Mouse (Mus musculus) midbrain, embryonic 12.5 days (tissue): ENCODE results near the gene Fstl4. TPM values are rescaled to one million over a fixed set of nuclear protein-coding genes. Genes with fewer than 3 reads are reported as not detected.

ENCODE experiments used
- ATAC-seq: fragments of 200-750 bp; cut with Nextera tagmentation; 2 replicates; pipeline ENCODE4 v1.8.0; 2017; ENCODE audit warnings: low read depth, moderate TSS enrichment, moderate library complexity; ENCODE audit not compliant: low FRiP score
- H3K27ac ChIP-seq: fragments of 300-500 bp; sonication (generic); replicated peaks from 2 replicates; pipeline ENCODE4 v1.5.1; 2016; ENCODE audit warnings: mild to moderate bottlenecking
- H3K27me3 ChIP-seq: fragments of 300-500 bp; sonication (generic); 2 replicates; pipeline ENCODE4 v1.6.1; 2016; ENCODE audit warnings: mild to moderate bottlenecking
- H3K36me3 ChIP-seq: fragments of 300-500 bp; sonication (generic); 2 replicates; pipeline ENCODE4 v1.6.1; 2016
- H3K4me1 ChIP-seq: fragments of 300-500 bp; sonication (generic); 2 replicates; pipeline ENCODE4 v1.6.1; 2016
- H3K4me2 ChIP-seq: fragments of 300-500 bp; sonication (generic); replicated peaks from 2 replicates; pipeline ENCODE4 v1.6.1; 2016; ENCODE audit warnings: mild to moderate bottlenecking, moderate library complexity
- H3K4me3 ChIP-seq: fragments of 300-500 bp; sonication (generic); 2 replicates; pipeline ENCODE4 v1.5.1; 2016; ENCODE audit warnings: mild to moderate bottlenecking
- H3K9ac ChIP-seq: fragments of 300-500 bp; sonication (generic); replicated peaks from 2 replicates; pipeline ENCODE4 v1.6.1; 2016; ENCODE audit warnings: mild to moderate bottlenecking, moderate library complexity
- H3K9me3 ChIP-seq: fragments of 300-500 bp; sonication (generic); 2 replicates; pipeline ENCODE4 v1.6.1; 2016; ENCODE audit warnings: mild to moderate bottlenecking
- WGBS: fragments of 180-500 bp; shearing (Covaris S2); methylation state at CpG from one replicate; pipeline ENCODE4 v1.1.7; 2016; 5-methylcytosine and 5-hydroxymethylcytosine counted together
- polyA plus RNA-seq: library from polyadenylated mRNA; unstranded; fragments of >200 nt; fragmentation: Nextera tagmentation; extraction: Ambion mirVana; gene quantifications from 2 replicates; pipeline ENCODE4 v1.2.1, GENCODE M21; 2016

Gene Fstl4
- polyA plus RNA-seq, 1 experiment from 2014 or later = 2.6 TPM

DNA sequence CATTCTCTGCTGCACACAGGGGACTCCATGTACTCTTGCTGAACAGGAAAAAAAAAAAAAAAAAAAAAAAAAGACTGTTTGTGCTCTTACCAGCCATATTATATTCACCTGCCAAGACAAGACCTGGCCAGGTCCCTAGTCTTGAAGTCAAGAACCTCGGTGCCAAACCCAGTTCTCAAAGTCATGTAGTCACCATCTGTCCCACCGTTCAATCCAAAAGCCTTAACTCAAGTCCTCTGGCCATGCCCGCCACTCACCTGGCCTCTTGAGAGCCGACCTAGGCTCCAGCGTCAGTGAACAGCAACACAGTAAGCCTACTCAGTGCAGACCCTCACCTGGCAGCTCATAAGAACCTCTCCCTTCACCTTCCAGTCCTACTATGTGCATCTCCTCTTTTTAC is 334.9 kb downstream of the Fstl4 start:
- Histone ChIP-seq H3K9ac (no peak overlapping the region), H3K9me3 (no peaks in the 10 kb centered on the region), H3K27me3 (no peaks in the 10 kb centered on the region), H3K4me1 (peaks cover 4% of the 10 kb centered on the region; the same call in 1 of the 2 replicates), H3K27ac (no peak overlapping the region), H3K4me3 (no peak overlapping the region), H3K36me3 (no peaks in the 10 kb centered on the region), H3K4me2 (no peak overlapping the region)
- WGBS = 88% methylated on average over 5 of the region's 5 CpGs
- no peak for ATAC-seq

DNA sequence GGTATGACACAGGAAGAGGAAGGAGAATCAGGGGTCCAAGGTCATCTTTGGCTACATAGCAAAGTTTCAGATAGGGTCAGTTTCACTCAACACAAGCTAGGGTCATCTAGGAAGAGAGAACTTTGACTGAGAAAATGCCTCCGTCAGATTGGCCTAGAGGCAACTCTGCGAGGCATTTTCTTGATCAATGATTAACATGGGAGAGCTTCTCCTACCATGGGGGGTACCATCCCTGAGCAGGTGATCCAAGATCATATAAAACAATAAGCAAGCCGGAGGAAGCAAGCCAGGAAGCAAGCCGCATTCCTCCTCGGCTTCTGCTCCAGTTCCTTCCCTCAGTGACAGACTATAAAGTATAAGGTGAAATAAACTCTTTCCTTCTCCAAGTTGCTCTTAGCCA is 337.3 kb downstream of the Fstl4 start:
- no peak for ATAC-seq
- Histone ChIP-seq H3K27ac (no peak overlapping the region), H3K9me3 (no peaks in the 10 kb centered on the region), H3K4me1 (peaks cover 4% of the 10 kb centered on the region; the same call in 1 of the 2 replicates), H3K36me3 (no peaks in the 10 kb centered on the region), H3K4me3 (no peak overlapping the region), H3K27me3 (no peaks in the 10 kb centered on the region), H3K4me2 (no peak overlapping the region), H3K9ac (no peak overlapping the region)
- 87% methylated on average over 5 of the region's 5 CpGs for WGBS

DNA sequence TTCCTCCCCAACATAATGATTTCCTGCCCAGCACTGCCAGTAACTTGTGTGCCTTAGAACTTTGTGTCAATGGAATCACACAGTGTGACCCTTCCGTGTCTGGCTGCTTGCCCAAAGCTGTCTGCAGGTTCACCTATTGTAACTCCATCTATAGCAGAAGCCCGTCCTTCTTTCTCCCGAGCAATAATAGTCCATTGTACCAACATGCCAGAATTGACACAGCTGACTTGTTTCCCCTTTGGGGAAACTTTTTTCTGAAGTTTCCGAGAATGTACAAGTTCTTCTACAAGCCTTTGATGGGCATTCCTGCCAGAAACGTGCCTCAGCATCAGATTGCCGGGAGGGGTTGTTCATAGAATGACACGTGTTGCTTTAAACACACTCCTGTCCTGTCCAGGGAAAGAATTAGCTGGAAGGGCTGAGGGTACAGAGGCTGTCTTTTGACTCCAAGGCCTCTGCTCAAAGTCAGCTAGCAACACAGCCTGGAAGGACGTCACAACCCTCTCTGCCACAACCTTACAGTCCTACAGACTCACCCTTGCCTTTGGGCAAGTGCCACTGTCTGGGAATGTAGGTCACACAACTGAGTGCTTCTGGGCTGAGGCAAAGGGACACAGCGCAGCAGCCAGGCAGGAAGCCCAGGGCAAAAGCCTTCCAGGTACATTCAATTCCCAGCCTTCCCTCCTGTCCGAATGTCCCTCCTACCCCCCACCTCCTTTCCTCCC is 339.3 kb downstream of the Fstl4 start:
- H3K36me3 ChIP-seq = no peaks in the 10 kb centered on the region
- no peak overlapping the region for H3K9ac ChIP-seq
- H3K4me1 ChIP-seq = peaks cover 2% of the 10 kb centered on the region; the same call in 1 of the 2 replicates
- H3K4me3 ChIP-seq = no peak overlapping the region
- H3K4me2 ChIP-seq = no peak overlapping the region
- ATAC-seq = no peak
- H3K9me3 ChIP-seq = no peaks in the 10 kb centered on the region
- 60% methylated on average over 10 of the region's 10 CpGs for whole genome bisulfite sequencing
- no peaks in the 10 kb centered on the region for H3K27me3 ChIP-seq
- no peak overlapping the region for H3K27ac ChIP-seq

DNA sequence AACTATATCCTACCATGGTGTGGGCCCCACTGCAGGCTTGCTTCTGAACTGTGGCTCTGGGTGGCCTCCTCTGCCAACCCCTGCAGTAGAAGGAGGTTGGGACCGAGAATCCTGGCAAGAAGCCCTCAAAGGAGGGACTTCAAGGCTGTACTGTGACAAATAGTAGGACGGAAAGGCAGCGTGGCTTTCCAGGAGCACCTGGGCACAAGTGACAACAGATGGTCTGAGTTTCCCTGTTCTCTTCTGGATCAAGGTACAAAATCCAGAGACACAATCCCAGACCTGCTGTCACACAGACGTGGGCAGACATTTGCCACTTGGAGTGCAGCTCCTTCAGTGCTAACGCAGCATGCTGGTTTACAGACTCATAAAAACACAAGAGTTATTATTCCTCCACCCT is 343.3 kb downstream of the Fstl4 start:
- no peaks in the 10 kb centered on the region for H3K36me3 ChIP-seq
- no peak overlapping the region for H3K9ac ChIP-seq
- no peak overlapping the region for H3K4me3 ChIP-seq
- WGBS = 82% methylated on average over 5 of the region's 5 CpGs
- no peak for ATAC-seq
- no peak overlapping the region for H3K27ac ChIP-seq
- no peaks in the 10 kb centered on the region; the same call in 1 of the 2 replicates for H3K4me1 ChIP-seq
- no peak overlapping the region for H3K4me2 ChIP-seq
- no peaks in the 10 kb centered on the region for H3K9me3 ChIP-seq
- no peaks in the 10 kb centered on the region for H3K27me3 ChIP-seq

DNA sequence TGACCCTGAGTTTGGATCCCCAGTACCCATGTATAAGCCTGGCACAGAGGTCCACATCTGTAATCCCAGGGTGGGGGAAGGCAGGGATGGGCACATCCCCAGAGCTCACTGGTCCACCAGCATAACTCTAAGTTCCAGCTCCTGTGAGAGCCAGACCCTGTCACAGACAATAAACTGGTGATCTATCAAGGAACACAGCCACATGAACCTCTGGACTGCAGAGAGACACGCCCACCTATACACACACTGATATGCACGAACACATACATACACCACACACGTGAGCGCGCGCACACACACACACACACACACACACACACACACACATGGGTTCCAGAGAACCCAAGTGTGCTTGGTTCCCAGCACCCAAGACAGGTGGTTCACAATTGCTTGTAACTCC is 344.4 kb downstream of the Fstl4 start:
- Histone ChIP-seq H3K9ac (no peak overlapping the region), H3K27ac (no peak overlapping the region), H3K9me3 (no peaks in the 10 kb centered on the region), H3K27me3 (no peaks in the 10 kb centered on the region), H3K36me3 (no peaks in the 10 kb centered on the region), H3K4me1 (no peaks in the 10 kb centered on the region; the same call in 1 of the 2 replicates), H3K4me2 (no peak overlapping the region), H3K4me3 (no peak overlapping the region)
- no peak for ATAC-seq
- 100% methylated on average over 6 of the region's 6 CpGs for WGBS

DNA sequence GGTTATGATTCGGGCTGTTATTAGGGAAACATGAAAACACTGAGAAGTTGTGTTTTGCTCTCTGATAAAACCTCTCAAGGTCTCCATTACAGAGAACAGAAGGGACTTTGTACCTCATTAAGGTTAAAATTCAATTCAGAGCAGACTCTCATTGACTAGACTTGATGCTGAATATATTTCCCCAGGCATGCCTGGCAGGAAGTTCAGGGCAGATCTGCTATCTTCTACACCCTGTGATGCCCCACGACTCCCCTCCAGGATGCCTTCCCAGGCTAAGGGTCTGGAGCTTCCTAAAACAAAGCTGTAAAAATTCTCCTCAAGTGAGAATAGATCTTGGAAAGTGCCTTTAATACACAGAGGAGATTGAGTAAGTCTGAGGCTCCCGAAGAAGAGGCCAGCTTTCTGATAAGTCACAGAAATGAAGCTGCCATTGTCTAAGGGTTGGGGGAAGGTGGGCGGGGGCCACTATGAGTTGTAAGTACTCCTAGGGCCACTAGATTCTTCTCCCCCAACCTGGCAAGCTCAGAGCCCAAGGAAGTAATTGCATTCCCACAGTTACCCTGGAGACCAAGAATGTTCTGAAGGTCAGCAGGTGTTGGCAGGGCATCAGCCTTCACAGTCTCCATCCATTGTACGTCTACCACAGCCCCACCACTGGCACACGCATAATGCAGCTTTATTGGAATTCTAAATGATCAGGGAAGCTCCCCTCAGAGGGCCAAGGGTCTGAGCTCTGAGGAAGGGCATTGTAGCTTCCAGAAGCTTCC is 345.4 kb downstream of the Fstl4 start:
- no peak overlapping the region for H3K27ac ChIP-seq
- H3K4me3 ChIP-seq = no peak overlapping the region
- ATAC-seq = no peak
- no peaks in the 10 kb centered on the region for H3K9me3 ChIP-seq
- WGBS = 70% methylated on average over 6 of the region's 6 CpGs
- no peaks in the 10 kb centered on the region for H3K27me3 ChIP-seq
- H3K4me1 ChIP-seq = no peaks in the 10 kb centered on the region
- H3K4me2 ChIP-seq = no peak overlapping the region
- no peaks in the 10 kb centered on the region for H3K36me3 ChIP-seq
- H3K9ac ChIP-seq = no peak overlapping the region

DNA sequence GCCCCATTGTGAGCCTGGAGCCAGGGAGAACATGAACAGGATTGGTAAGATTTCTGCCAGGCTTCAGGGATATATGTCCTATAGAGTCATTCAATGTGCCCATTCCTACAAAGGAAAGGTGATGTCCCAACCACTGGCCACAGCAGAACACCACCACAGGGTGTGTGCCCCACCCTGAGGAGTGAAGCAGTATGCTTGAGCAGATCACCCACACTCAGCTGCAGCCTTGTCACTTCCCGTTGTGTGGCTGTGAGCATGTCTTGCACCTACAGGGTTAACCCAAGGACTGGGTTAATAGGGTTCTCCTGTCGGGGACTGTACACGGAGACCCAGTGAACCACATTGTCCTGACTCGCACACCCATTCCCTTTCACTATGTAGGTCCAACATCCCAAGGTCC is 351.3 kb downstream of the Fstl4 start:
- Histone ChIP-seq H3K4me3 (no peak overlapping the region), H3K36me3 (no peaks in the 10 kb centered on the region), H3K9me3 (no peaks in the 10 kb centered on the region), H3K4me2 (no peak overlapping the region), H3K4me1 (no peaks in the 10 kb centered on the region; the same call in 1 of the 2 replicates), H3K27me3 (no peaks in the 10 kb centered on the region), H3K9ac (no peak overlapping the region), H3K27ac (no peak overlapping the region)
- whole genome bisulfite sequencing = 90% methylated on average over 4 of the region's 4 CpGs
- no peak for ATAC-seq

DNA sequence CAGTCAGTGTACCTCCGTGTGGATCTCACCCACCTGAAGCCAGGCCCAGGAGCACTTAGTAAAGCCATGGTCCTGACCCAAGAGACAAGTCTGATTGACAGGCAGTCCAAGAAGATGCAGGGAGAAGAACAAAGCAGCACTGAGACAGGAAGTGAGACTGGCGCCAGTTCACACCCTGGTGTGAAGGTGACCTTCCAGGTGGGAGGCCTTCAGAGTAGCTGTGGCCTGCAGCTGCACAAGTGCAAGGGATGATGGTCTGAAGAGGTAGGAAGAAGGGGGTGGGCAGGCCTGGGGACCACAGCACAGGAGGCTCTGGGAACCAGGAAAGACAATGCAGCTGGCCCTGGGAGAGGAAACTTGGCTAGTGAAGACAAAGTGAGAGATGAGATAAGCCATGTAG is 351.9 kb downstream of the Fstl4 start:
- 78% methylated on average over 2 of the region's 2 CpGs for WGBS
- no peak for ATAC-seq
- no peak overlapping the region for H3K27ac ChIP-seq

DNA sequence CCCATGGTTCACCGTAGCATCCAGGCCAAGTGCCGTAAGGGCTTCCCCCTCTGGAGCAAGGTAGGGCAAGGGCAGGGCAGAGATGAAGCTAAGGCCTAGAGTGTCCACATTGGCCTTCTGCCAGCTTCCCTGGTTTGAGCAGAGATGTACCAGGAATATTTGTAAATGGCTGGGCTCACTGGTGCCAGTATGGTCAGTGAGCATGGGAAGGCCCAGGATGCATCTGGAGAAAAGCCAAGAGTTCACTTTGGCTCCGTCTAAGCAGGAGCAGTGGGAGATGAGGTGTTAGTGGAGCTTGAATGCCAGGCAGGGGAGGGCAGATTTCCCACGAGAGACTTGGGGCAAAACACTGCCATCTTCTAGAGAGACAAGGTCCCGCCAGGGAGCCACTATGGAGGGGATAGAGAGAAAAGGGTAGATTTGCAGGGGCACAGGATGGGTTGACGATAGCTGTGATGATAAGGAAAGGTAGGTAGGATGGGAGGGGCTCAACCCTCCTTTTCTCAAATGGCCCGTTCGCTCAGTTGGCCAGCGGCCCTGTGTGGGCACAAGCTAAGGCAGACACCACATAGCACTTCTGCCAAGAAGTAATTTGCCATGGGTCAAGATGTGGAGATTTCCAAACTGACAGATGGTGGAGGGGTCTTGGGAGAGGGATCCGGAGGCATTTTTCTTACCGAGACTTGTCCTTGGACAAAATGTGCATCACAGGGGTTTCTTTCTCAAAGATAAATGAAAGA is 354.0 kb downstream of the Fstl4 start:
- no peaks in the 10 kb centered on the region for H3K9me3 ChIP-seq
- no peaks in the 10 kb centered on the region for H3K27me3 ChIP-seq
- no peak overlapping the region for H3K4me2 ChIP-seq
- H3K27ac ChIP-seq = no peak overlapping the region
- no peak for ATAC-seq
- 90% methylated on average over 11 of the region's 11 CpGs for WGBS
- no peak overlapping the region for H3K9ac ChIP-seq
- H3K4me1 ChIP-seq = no peaks in the 10 kb centered on the region; the same call in 1 of the 2 replicates
- H3K36me3 ChIP-seq = no peaks in the 10 kb centered on the region
- no peak overlapping the region for H3K4me3 ChIP-seq

More for the DNA sequence above, 351.9 kb downstream of the Fstl4 start:
- Histone ChIP-seq H3K4me2 (no peak overlapping the region), H3K36me3 (no peaks in the 10 kb centered on the region), H3K27me3 (no peaks in the 10 kb centered on the region), H3K9me3 (no peaks in the 10 kb centered on the region), H3K4me3 (no peak overlapping the region), H3K9ac (no peak overlapping the region), H3K4me1 (no peaks in the 10 kb centered on the region; the same call in 1 of the 2 replicates)

DNA sequence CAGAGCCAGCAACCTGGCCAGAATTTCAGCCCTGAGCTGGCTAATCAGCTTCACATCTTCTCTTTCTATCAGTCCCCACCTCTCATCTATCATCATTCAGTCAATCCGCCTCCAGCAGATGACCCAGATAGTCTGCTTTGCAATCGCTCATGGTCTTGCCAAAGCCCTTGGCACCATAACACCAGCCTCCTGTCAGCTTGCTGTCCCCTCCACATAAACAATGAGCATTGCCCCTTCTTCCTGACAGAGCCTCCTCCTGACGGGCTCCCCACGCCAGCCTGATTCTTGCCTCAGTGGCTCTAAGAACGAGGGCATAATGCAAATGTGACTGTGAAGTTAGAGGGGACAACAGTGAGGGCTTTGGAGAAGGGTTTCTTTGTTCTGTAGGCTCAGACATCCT is 355.5 kb downstream of the Fstl4 start:
- Histone ChIP-seq H3K4me3 (no peak overlapping the region), H3K4me2 (no peak overlapping the region), H3K9ac (no peak overlapping the region), H3K4me1 (no peaks in the 10 kb centered on the region; the same call in 1 of the 2 replicates), H3K27ac (no peak overlapping the region), H3K36me3 (no peaks in the 10 kb centered on the region), H3K27me3 (no peaks in the 10 kb centered on the region), H3K9me3 (no peaks in the 10 kb centered on the region)
- WGBS = 82% methylated on average over 5 of the region's 5 CpGs
- ATAC-seq = no peak

DNA sequence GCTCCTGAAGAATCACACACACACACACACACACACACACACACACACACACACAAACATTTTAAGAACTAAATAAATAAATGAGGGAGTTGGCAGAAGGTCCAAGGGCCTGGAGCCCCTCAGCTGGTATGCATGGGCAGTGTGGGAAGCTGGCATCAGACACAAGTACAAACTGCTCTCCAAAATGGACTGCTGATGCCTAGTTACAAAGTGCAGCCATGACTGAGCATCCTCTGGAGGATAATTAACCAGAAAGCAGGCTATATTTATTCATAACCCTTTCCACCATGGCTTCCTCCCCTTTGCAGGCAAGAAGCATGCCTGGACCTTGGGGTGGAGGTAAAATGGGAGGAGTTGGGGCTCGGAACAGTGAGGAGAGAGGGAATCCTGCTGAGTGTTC is 356.8 kb downstream of the Fstl4 start:
- no peak overlapping the region for H3K4me2 ChIP-seq
- H3K4me3 ChIP-seq = no peak overlapping the region
- 42% methylated on average over 1 of the region's 1 CpGs for WGBS
- no peak overlapping the region for H3K27ac ChIP-seq
- no peaks in the 10 kb centered on the region for H3K27me3 ChIP-seq
- no peaks in the 10 kb centered on the region; the same call in 1 of the 2 replicates for H3K4me1 ChIP-seq
- no peak overlapping the region for H3K9ac ChIP-seq
- no peak for ATAC-seq
- H3K9me3 ChIP-seq = no peaks in the 10 kb centered on the region
- no peaks in the 10 kb centered on the region for H3K36me3 ChIP-seq

DNA sequence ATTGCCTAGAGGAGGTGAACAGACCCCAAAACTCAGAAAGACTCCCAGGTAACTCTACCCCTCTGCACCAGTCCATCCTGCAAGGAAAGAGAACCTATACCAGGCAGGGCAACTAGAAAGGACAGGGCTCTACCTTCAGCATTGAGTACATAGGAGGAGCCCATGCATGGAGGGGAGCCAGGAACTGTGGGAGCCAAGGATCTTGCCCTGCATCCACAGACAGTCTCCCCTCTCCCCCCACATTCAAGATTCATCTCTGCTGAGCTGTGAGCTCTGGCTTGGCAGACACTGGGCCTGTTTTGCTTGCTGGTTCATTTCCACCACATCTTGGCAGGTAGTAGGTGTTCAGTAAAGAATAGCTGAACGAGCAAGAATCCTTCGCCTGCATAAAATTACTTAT is 360.4 kb downstream of the Fstl4 start:
- Histone ChIP-seq H3K36me3 (no peaks in the 10 kb centered on the region), H3K9ac (no peak overlapping the region), H3K4me3 (no peak overlapping the region), H3K9me3 (no peaks in the 10 kb centered on the region), H3K4me1 (no peaks in the 10 kb centered on the region), H3K27ac (no peak overlapping the region), H3K4me2 (no peak overlapping the region), H3K27me3 (no peaks in the 10 kb centered on the region)
- WGBS = 92% methylated on average over 2 of the region's 2 CpGs
- ATAC-seq = no peak
